Mouse (Mus musculus) midbrain, embryonic 16.5 days (tissue): ENCODE measurements around the gene Ankrd27. TPM values are rescaled to one million over a fixed set of nuclear protein-coding genes. Genes with fewer than 3 reads are reported as not detected.

Source experiments
- ATAC-seq: fragments of 200-750 bp; cut with Nextera tagmentation; 2 replicates; pipeline ENCODE4 v1.8.0; 2017; ENCODE audit warnings: moderate TSS enrichment
- H3K27ac ChIP-seq: fragments of 300-500 bp; sonication (generic); 2 replicates; pipeline ENCODE4 v1.5.1; 2014; ENCODE audit warnings: mild to moderate bottlenecking, low read length, mixed read lengths
- H3K27me3 ChIP-seq: fragments of 300-500 bp; sonication (generic); 2 replicates; pipeline ENCODE4 v1.6.1; 2014; ENCODE audit warnings: low read depth, low read length, mixed read lengths; ENCODE audit not compliant: control insufficient read depth, insufficient read depth
- H3K36me3 ChIP-seq: fragments of 300-500 bp; sonication (generic); 2 replicates; pipeline ENCODE4 v1.6.1; 2014; ENCODE audit warnings: mild to moderate bottlenecking, low read length, moderate library complexity, mixed read lengths; ENCODE audit not compliant: control insufficient read depth, insufficient read depth
- H3K4me1 ChIP-seq: fragments of 300-500 bp; sonication (generic); 2 replicates; pipeline ENCODE4 v1.6.1; 2014; ENCODE audit warnings: mild to moderate bottlenecking, low read length, mixed read lengths; ENCODE audit not compliant: control insufficient read depth, insufficient read depth
- H3K4me2 ChIP-seq: fragments of 300-500 bp; sonication (generic); 2 replicates; pipeline ENCODE4 v1.6.1; 2014; ENCODE audit warnings: mild to moderate bottlenecking, low read length, mixed read lengths
- H3K4me3 ChIP-seq: fragments of 300-500 bp; sonication (generic); 2 replicates; pipeline ENCODE4 v1.5.1; 2014; ENCODE audit warnings: low read depth, mild to moderate bottlenecking, low read length, moderate library complexity, mixed read lengths
- H3K9ac ChIP-seq: fragments of 300-500 bp; sonication (generic); 2 replicates; pipeline ENCODE4 v1.6.1; 2014; ENCODE audit warnings: low read depth, low read length, mixed read lengths
- H3K9me3 ChIP-seq: fragments of 300-500 bp; sonication (generic); replicated peaks from 2 replicates; pipeline ENCODE4 v1.6.1; 2014; ENCODE audit warnings: mild to moderate bottlenecking, low read length, mixed read lengths; ENCODE audit not compliant: control insufficient read depth, poor library complexity, severe bottlenecking
- WGBS: fragments of 180-500 bp; shearing (Covaris S2); extraction: QIAGEN DNeasy Blood & Tissue Kit; methylation state at CpG from one replicate; pipeline ENCODE4 v1.1.7; 2014; 5-methylcytosine and 5-hydroxymethylcytosine counted together
- polyA plus RNA-seq: library from polyadenylated mRNA; unstranded; fragments of >200 nt; fragmentation: Nextera tagmentation; extraction: Ambion mirVana; gene quantifications from 2 replicates; pipeline ENCODE4 v1.2.1, GENCODE M21; 2015

Gene Ankrd27
- polyA plus RNA-seq: 18.4 and 19.0 TPM in 2 replicates

- Histone ChIP-seq H3K27ac (peak within 1 kb of the TSS; percentile 72), H3K4me1 (peaks cover 22% of the 10 kb centered on the region), H3K9me3 (no peaks in the 10 kb centered on the region), H3K4me3 (peak within 1 kb of the TSS; percentile 94), H3K9ac (peak within 1 kb of the TSS; percentile 94), H3K4me2 (peak within 1 kb of the TSS; percentile 100), H3K36me3 (no peaks in the 10 kb centered on the region), H3K27me3 (peaks cover 23% of the 10 kb centered on the region)
- under 1% methylated on average over 49 of the region's 49 CpGs for WGBS
- peak; percentile 99 for ATAC-seq
Observed at GRCm38 (mm10) chr7:35586055-35586905, at the start of gene Ankrd27. Ankrd27 (plus strand) TSS chr7:35586244.

- H3K9me3 ChIP-seq: no peaks in the 10 kb centered on the region
- H3K27ac ChIP-seq: no peak within 1 kb of the TSS
- no peaks in the 10 kb centered on the region for H3K4me1 ChIP-seq
- WGBS: 91% methylated on average over 17 of the region's 17 CpGs
- no peak within 1 kb of the TSS for H3K4me2 ChIP-seq
- H3K9ac ChIP-seq: no peak within 1 kb of the TSS
- no peaks in the 10 kb centered on the region for H3K27me3 ChIP-seq
- H3K36me3 ChIP-seq: no peaks in the 10 kb centered on the region
- H3K4me3 ChIP-seq: no peak within 1 kb of the TSS
- ATAC-seq: no peak
Observed at GRCm38 (mm10) chr7:35537562-35537961, 48.5 kb upstream of the Ankrd27 start, which contains the start of gene Tdrd12. Tdrd12 (minus strand) TSS chr7:35537745.

GRCm38 (mm10) chr7:35545881-35546280 lies 40.2 kb upstream of the Ankrd27 start:
- Histone ChIP-seq H3K9ac (no peak overlapping the region), H3K4me3 (no peak overlapping the region), H3K27me3 (no peaks in the 10 kb centered on the region), H3K36me3 (peaks cover 20% of the 10 kb centered on the region), H3K9me3 (no peaks in the 10 kb centered on the region), H3K27ac (no peak overlapping the region), H3K4me1 (no peaks in the 10 kb centered on the region), H3K4me2 (no peak overlapping the region)
- ATAC-seq: no peak
- 29% methylated on average over 4 of the region's 4 CpGs for WGBS

GRCm38 (mm10) chr7:35553751-35554604 lies 32.1 kb upstream of the Ankrd27 start:
- Histone ChIP-seq H3K4me1 (peaks cover 13% of the 10 kb centered on the region), H3K36me3 (peaks cover 14% of the 10 kb centered on the region), H3K27me3 (no peaks in the 10 kb centered on the region), H3K4me3 (peak overlapping the region; percentile 83), H3K4me2 (peak overlapping the region; percentile 93), H3K27ac (no peak overlapping the region), H3K9ac (no peak overlapping the region), H3K9me3 (no peaks in the 10 kb centered on the region)
- 58% methylated on average over 10 of the region's 10 CpGs for WGBS
- ATAC-seq: no peak

GRCm38 (mm10) chr7:35554605-35555175 lies 31.4 kb upstream of the Ankrd27 start:
- Histone ChIP-seq H3K4me3 (peak overlapping the region; percentile 83), H3K9me3 (no peaks in the 10 kb centered on the region), H3K27me3 (no peaks in the 10 kb centered on the region), H3K4me2 (peak overlapping the region; percentile 93), H3K4me1 (peaks cover 13% of the 10 kb centered on the region), H3K27ac (peak overlapping the region; percentile 94), H3K9ac (peak overlapping the region; percentile 93), H3K36me3 (peaks cover 9% of the 10 kb centered on the region; the same call in 1 of the 2 replicates)
- ATAC-seq: peak; percentile 36; the same call in 1 of the 2 replicates
- WGBS: 3% methylated on average over 28 of the region's 28 CpGs

GRCm38 (mm10) chr7:35555224-35556204 lies 30.5 kb upstream of the Ankrd27 start:
- Histone ChIP-seq H3K27ac (peak overlapping the region; percentile 94), H3K27me3 (no peaks in the 10 kb centered on the region), H3K9ac (peak overlapping the region; percentile 93), H3K4me3 (peak overlapping the region; percentile 83), H3K36me3 (peaks cover 4% of the 10 kb centered on the region; the same call in 1 of the 2 replicates), H3K4me1 (peaks cover 13% of the 10 kb centered on the region), H3K4me2 (peak overlapping the region; percentile 93), H3K9me3 (no peaks in the 10 kb centered on the region)
- ATAC-seq: peak; percentile 97
- under 1% methylated on average over 81 of the region's 93 CpGs for WGBS

- peak within 1 kb of the TSS; percentile 93 for H3K4me2 ChIP-seq
- H3K36me3 ChIP-seq: no peaks in the 10 kb centered on the region
- no peak for ATAC-seq
- H3K9me3 ChIP-seq: no peaks in the 10 kb centered on the region
- H3K9ac ChIP-seq: peak within 1 kb of the TSS; percentile 93
- no peaks in the 10 kb centered on the region for H3K27me3 ChIP-seq
- 65% methylated on average over 4 of the region's 4 CpGs for WGBS
- peak within 1 kb of the TSS; percentile 83 for H3K4me3 ChIP-seq
- peak within 1 kb of the TSS; percentile 94 for H3K27ac ChIP-seq
- H3K4me1 ChIP-seq: peaks cover 13% of the 10 kb centered on the region
Observed at GRCm38 (mm10) chr7:35556205-35556603, 29.8 kb upstream of the Ankrd27 start, which contains the start of gene Nudt19. Nudt19 (minus strand) TSS chr7:35556304.

- H3K9me3 ChIP-seq: no peaks in the 10 kb centered on the region
- H3K27ac ChIP-seq: no peak overlapping the region
- H3K27me3 ChIP-seq: no peaks in the 10 kb centered on the region
- H3K36me3 ChIP-seq: no peaks in the 10 kb centered on the region
- 92% methylated on average over 5 of the region's 5 CpGs for WGBS
- H3K4me3 ChIP-seq: no peak overlapping the region
- H3K4me2 ChIP-seq: no peak overlapping the region
- ATAC-seq: no peak
- no peak overlapping the region for H3K9ac ChIP-seq
- peaks cover 13% of the 10 kb centered on the region for H3K4me1 ChIP-seq
Observed at GRCm38 (mm10) chr7:35556905-35557304, 29.1 kb upstream of the Ankrd27 start.
